Mouse (Mus musculus) liver, adult 2 months (tissue): ENCODE results near the gene Slc36a3.

ENCODE experiments used
- CTCF ChIP-seq: fragments of 200-500 bp; IDR thresholded peaks from 2 replicates; pipeline ENCODE4 v1.5.1; 2011; ENCODE audit warnings: low read depth, low read length, control low read depth
- POLR2A ChIP-seq: fragments of 200-500 bp; IDR thresholded peaks from 2 replicates; pipeline ENCODE4 v1.6.1; 2011; ENCODE audit warnings: low read length, control low read depth; ENCODE audit not compliant: insufficient read depth; ENCODE audit errors: extremely low read depth

GRCm38 (mm10) chr11:55154398-55155069 lies 3.0 kb upstream of the Slc36a3 start:
- no peak for TF ChIP-seq POLR2A
- TF ChIP-seq CTCF: no peak
